Mouse (Mus musculus): ENCODE results near the gene Slc47a1.

GRCm38 (mm10) chr11:61388012-61388411, 9.9 kb upstream of the Slc47a1 start:
- TF ChIP-seq CTCF (IDR thresholded peaks at IDR 0.05; ENCODE audit: low read depth, low read length) (no peak), POLR2AphosphoS5 (IDR thresholded peaks at IDR 0.05; ENCODE audit: insufficient replicate concordance, low read depth, low read length) (no peak), TAL1 (conservative IDR thresholded peaks at IDR 0.05; ENCODE audit: low read depth, low read length) (no peak)
